Comparison of ENCODE assay signal across 27 mouse cellular contexts in the genomic region with DNA sequence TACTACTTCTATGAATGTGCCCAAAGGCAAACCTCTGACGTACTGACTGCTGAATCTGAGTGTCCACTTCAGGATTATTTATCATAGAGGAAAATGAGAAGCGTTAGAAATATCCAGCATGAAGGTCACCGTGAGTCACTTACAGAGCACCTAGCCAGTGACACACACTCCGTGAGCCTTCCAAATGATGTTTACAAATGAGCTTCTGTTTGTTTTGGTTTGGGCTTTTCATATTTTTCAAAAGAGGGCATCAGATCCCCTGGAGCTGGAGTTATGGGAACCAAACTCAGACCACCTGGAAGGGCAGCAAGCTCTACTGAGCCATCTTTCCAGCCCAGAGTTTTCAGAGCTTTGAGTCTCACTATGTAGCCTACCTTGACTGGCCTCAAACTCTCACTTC.
"Had no signal": no experiment of that assay in that cellular context is flagged by ENCODE, and none has a peak within 500 bp of the region (broad histone marks: within the 10 kb centered on the region; RNA-seq: fewer than 3 reads in every experiment).

No protein-coding gene starts in this region.

- H3K27me3 ChIP-seq: embryonic facial prominence, embryonic 12.5 days; embryonic facial prominence, embryonic 13.5 days; embryonic facial prominence, embryonic 15.5 days; forebrain, embryonic 12.5 days; forebrain, embryonic 13.5 days; forebrain, embryonic 15.5 days had no signal

- H3K36me3 ChIP-seq: embryonic facial prominence, embryonic 10.5 days; embryonic facial prominence, embryonic 12.5 days; embryonic facial prominence, embryonic 13.5 days; embryonic facial prominence, embryonic 15.5 days; forebrain, embryonic 10.5 days; forebrain, embryonic 12.5 days; forebrain, embryonic 15.5 days had no signal

- H3K4me2 ChIP-seq: embryonic facial prominence, embryonic 12.5 days; embryonic facial prominence, embryonic 13.5 days; embryonic facial prominence, embryonic 15.5 days; forebrain, embryonic 12.5 days; forebrain, embryonic 13.5 days; forebrain, embryonic 15.5 days had no signal

- ATAC-seq: forebrain, embryonic 13.5 days; forebrain, embryonic 14.5 days; forebrain, embryonic 15.5 days; forebrain, embryonic 16.5 days; forebrain, postnatal 0 days had no signal

- H3K9me3 ChIP-seq: embryonic facial prominence, embryonic 10.5 days; embryonic facial prominence, embryonic 12.5 days; embryonic facial prominence, embryonic 13.5 days; embryonic facial prominence, embryonic 15.5 days; forebrain, embryonic 10.5 days; forebrain, embryonic 12.5 days; forebrain, embryonic 15.5 days had no signal

- H3K4me3 ChIP-seq: embryonic facial prominence, embryonic 10.5 days; embryonic facial prominence, embryonic 12.5 days; embryonic facial prominence, embryonic 13.5 days; embryonic facial prominence, embryonic 15.5 days; erythroblast, embryonic 14.5 days; forebrain, embryonic 10.5 days; forebrain, embryonic 12.5 days; forebrain, embryonic 13.5 days; forebrain, embryonic 15.5 days; gastrocnemius, adult 2 months; heart, adult 2 months had no signal

- H3K9ac ChIP-seq: embryonic facial prominence, embryonic 12.5 days; embryonic facial prominence, embryonic 13.5 days; embryonic facial prominence, embryonic 15.5 days; forebrain, embryonic 12.5 days; forebrain, embryonic 13.5 days; forebrain, embryonic 15.5 days; forebrain, postnatal 0 days had no signal

- H3K27ac ChIP-seq: embryonic facial prominence, embryonic 10.5 days; embryonic facial prominence, embryonic 12.5 days; embryonic facial prominence, embryonic 13.5 days; embryonic facial prominence, embryonic 15.5 days; forebrain, embryonic 10.5 days; forebrain, embryonic 12.5 days; forebrain, embryonic 13.5 days; forebrain, embryonic 15.5 days; gastrocnemius, adult 2 months; heart, adult 2 months had no signal

- DNase-seq: cerebellum, adult 9-10 months; cerebellum, adult 9-11 months; cerebellum, postnatal 10 days; cerebellum, postnatal 14 days; cerebellum, postnatal 25 days; cerebellum, postnatal 36 days; embryo, embryonic 11 days; forebrain, postnatal 0 days; gastrocnemius, adult 2 months; gastrocnemius, postnatal 10 days; gastrocnemius, postnatal 14 days; gastrocnemius, postnatal 25 days; gastrocnemius, postnatal 36 days; heart, adult 11 months; heart, adult 18-20 months; heart, adult 2 months had no signal

- H3K4me1 ChIP-seq: forebrain, embryonic 10.5 days; forebrain, embryonic 12.5 days; forebrain, embryonic 13.5 days; forebrain, embryonic 15.5 days had no signal
